Mouse (Mus musculus): ENCODE data around the gene Esam. TPM values are rescaled to one million over a fixed set of nuclear protein-coding genes. Genes with fewer than 3 reads are reported as not detected.

Esam gene
- polyA plus RNA-seq, 1 experiment from 2014 or later: 48.3 TPM

Other genes with a start within 250 kb of the Esam start
- gene Ccdc15, start 179.6 kb upstream of the Esam start, polyA plus RNA-seq (2014; fragmentation: Nextera tagmentation; extraction: Ambion mirVana): 6.6 and 7.0 TPM in 2 replicates
- gene Hepacam, start 160.7 kb upstream of the Esam start, polyA plus RNA-seq (2014; fragmentation: Nextera tagmentation; extraction: Ambion mirVana): 16.8 and 18.5 TPM in 2 replicates
- gene Robo4, start 126.2 kb upstream of the Esam start, polyA plus RNA-seq (2014; fragmentation: Nextera tagmentation; extraction: Ambion mirVana): 4.8 and 5.9 TPM in 2 replicates
- gene Robo3, start 94.8 kb upstream of the Esam start, polyA plus RNA-seq (2014; fragmentation: Nextera tagmentation; extraction: Ambion mirVana): 13.3 and 20.5 TPM in 2 replicates
- 29.9 and 36.6 TPM in 2 replicates for gene Msantd2, start 38.8 kb upstream of the Esam start, polyA plus RNA-seq (2014; fragmentation: Nextera tagmentation; extraction: Ambion mirVana)
- gene Vsig2, start 11.2 kb downstream of the Esam start, polyA plus RNA-seq (2014; fragmentation: Nextera tagmentation; extraction: Ambion mirVana): 0.42 and 1.1 TPM in 2 replicates
- gene Nrgn, start 24.8 kb downstream of the Esam start, polyA plus RNA-seq (2014; fragmentation: Nextera tagmentation; extraction: Ambion mirVana): 3.4 and 3.8 TPM in 2 replicates
- gene Siae, start 27.6 kb downstream of the Esam start, polyA plus RNA-seq (2014; fragmentation: Nextera tagmentation; extraction: Ambion mirVana): 14.2 and 14.3 TPM in 2 replicates
- gene Spa17, start 85.6 kb downstream of the Esam start, polyA plus RNA-seq (2014; fragmentation: Nextera tagmentation; extraction: Ambion mirVana): 10.2 and 14.1 TPM in 2 replicates
- 91.3 and 91.5 TPM in 2 replicates for gene Tbrg1, start 129.2 kb downstream of the Esam start, polyA plus RNA-seq (2014; fragmentation: Nextera tagmentation; extraction: Ambion mirVana)
- 0.09 TPM in 1 of 2 replicates, not detected in the other for gene Panx3, start 141.2 kb downstream of the Esam start, polyA plus RNA-seq (2014; fragmentation: Nextera tagmentation; extraction: Ambion mirVana)
- gene Olfr160, start 188.2 kb downstream of the Esam start, polyA plus RNA-seq (2014; fragmentation: Nextera tagmentation; extraction: Ambion mirVana): not detected in 2 replicates
- not detected in 2 replicates for gene Olfr874, start 217.0 kb downstream of the Esam start, polyA plus RNA-seq (2014; fragmentation: Nextera tagmentation; extraction: Ambion mirVana)
- gene Olfr875, start 243.8 kb downstream of the Esam start, polyA plus RNA-seq (2014; fragmentation: Nextera tagmentation; extraction: Ambion mirVana): not detected in 2 replicates